Mouse (Mus musculus): Measurements from ENCODE around the gene Mlx. TPM values are rescaled to one million over a fixed set of nuclear protein-coding genes. Genes with fewer than 3 reads are reported as not detected.
A peak's percentile ranks its signal among the peaks of the same experiment; 100 is the strongest.
"Not testable (repeated sequence)": the region's sequence is repeated elsewhere in the genome, so short reads cannot be mapped to it uniquely, and the experiment has no call there.

Mlx gene
- total RNA-seq, 1 experiment from 2014 or later: 70.0 TPM

- no peak for DNase-seq
Observed at GRCm38 (mm10) chr11:101098231-101098630, 11.2 kb downstream of the Mlx start.

GRCm38 (mm10) chr11:101103011-101103410 is 15.9 kb downstream of the Mlx start:
- DNase-seq: no peak

- DNase-seq: no peak
Observed at GRCm38 (mm10) chr11:101109351-101109750, 22.3 kb downstream of the Mlx start.

GRCm38 (mm10) chr11:101110708-101111107 is 23.6 kb downstream of the Mlx start:
- no peak for DNase-seq

GRCm38 (mm10) chr11:101111178-101111577 is 24.1 kb downstream of the Mlx start:
- DNase-seq: no peak

- no peak for DNase-seq
Observed at GRCm38 (mm10) chr11:101112186-101112585, 25.1 kb downstream of the Mlx start.

- no peak for DNase-seq
Observed at GRCm38 (mm10) chr11:101115564-101115963, 28.5 kb downstream of the Mlx start.

- DNase-seq: no peak
Observed at GRCm38 (mm10) chr11:101118105-101118504, 31.0 kb downstream of the Mlx start.

GRCm38 (mm10) chr11:101119131-101119760 is 32.2 kb downstream of the Mlx start:
- no peak for DNase-seq

GRCm38 (mm10) chr11:101119761-101120544 is 32.9 kb downstream of the Mlx start, which contains the start of the genes Retreg3 and Tubg1:
TSS of gene Retreg3 (minus strand) at chr11:101119893.
TSS of gene Tubg1 (plus strand) at chr11:101119938.
- DNase-seq: peak; percentile 99

- no peak for DNase-seq
Observed at GRCm38 (mm10) chr11:101120545-101121188, 33.6 kb downstream of the Mlx start.

- not testable (repeated sequence) for DNase-seq
Observed at GRCm38 (mm10) chr11:101124494-101124893, 37.4 kb downstream of the Mlx start.

- DNase-seq: not testable (repeated sequence)
Observed at GRCm38 (mm10) chr11:101125008-101125407, 37.9 kb downstream of the Mlx start.

- no peak for DNase-seq
Observed at GRCm38 (mm10) chr11:101127075-101127474, 40.0 kb downstream of the Mlx start.

GRCm38 (mm10) chr11:101128996-101129577 is 42.0 kb downstream of the Mlx start:
- DNase-seq: peak; percentile 43

- DNase-seq: no peak
Observed at GRCm38 (mm10) chr11:101130056-101130756, 43.1 kb downstream of the Mlx start.

GRCm38 (mm10) chr11:101131187-101131586 is 44.1 kb downstream of the Mlx start:
- DNase-seq: no peak

- DNase-seq: no peak
Observed at GRCm38 (mm10) chr11:101131701-101132100, 44.6 kb downstream of the Mlx start.

- no peak for DNase-seq
Observed at GRCm38 (mm10) chr11:101133037-101133436, 46.0 kb downstream of the Mlx start.

GRCm38 (mm10) chr11:101134217-101134865 is 47.3 kb downstream of the Mlx start:
- peak; percentile 62 for DNase-seq

- no peak for DNase-seq
Observed at GRCm38 (mm10) chr11:101137000-101137399, 49.9 kb downstream of the Mlx start.
